Mouse (Mus musculus): ENCODE measurements around the gene Fgfr2. TPM values are rescaled to one million over a fixed set of nuclear protein-coding genes. Genes with fewer than 3 reads are reported as not detected.

Fgfr2 gene
- polyA plus RNA-seq, 1 experiment from 2014 or later: 121 TPM

GRCm38 (mm10) chr7:130178991-130179390 lies 2944.2 kb downstream of the Fgfr2 start:
- 58% methylated on average over 3 of the region's 3 CpGs for WGBS
- H3K36me3 ChIP-seq: peaks cover 48% of the 10 kb centered on the region
- H3K27me3 ChIP-seq: no peaks in the 10 kb centered on the region
- no peak overlapping the region for H3K4me3 ChIP-seq
- H3K9ac ChIP-seq: no peak overlapping the region
- no peak overlapping the region for H3K4me2 ChIP-seq (replicated peaks)
- ATAC-seq (ENCODE audit: insufficient number of reproducible peaks, insufficient read depth, low FRiP score, low TSS enrichment): no peak
- H3K9me3 ChIP-seq: no peaks in the 10 kb centered on the region
- H3K4me1 ChIP-seq: peaks cover 28% of the 10 kb centered on the region
- no peak overlapping the region for H3K27ac ChIP-seq

- peaks cover 17% of the 10 kb centered on the region for H3K4me1 ChIP-seq
- no peaks in the 10 kb centered on the region for H3K27me3 ChIP-seq
- 72% methylated on average over 5 of the region's 5 CpGs for WGBS
- H3K9ac ChIP-seq: no peak overlapping the region
- H3K4me3 ChIP-seq: no peak overlapping the region
- peaks cover 52% of the 10 kb centered on the region for H3K36me3 ChIP-seq
- no peak overlapping the region for H3K27ac ChIP-seq
- H3K9me3 ChIP-seq: no peaks in the 10 kb centered on the region
- no peak for ATAC-seq (ENCODE audit: insufficient number of reproducible peaks, insufficient read depth, low FRiP score, low TSS enrichment)
- no peak overlapping the region for H3K4me2 ChIP-seq (replicated peaks)
These were observed 2946.1 kb downstream of the Fgfr2 start for GRCm38 (mm10) chr7:130177009-130177408.

- no peaks in the 10 kb centered on the region for H3K27me3 ChIP-seq
- H3K9ac ChIP-seq: no peak overlapping the region
- H3K4me1 ChIP-seq: peaks cover 14% of the 10 kb centered on the region
- H3K4me3 ChIP-seq: no peak overlapping the region
- H3K36me3 ChIP-seq: peaks cover 63% of the 10 kb centered on the region
- no peak overlapping the region for H3K4me2 ChIP-seq (replicated peaks)
- 51% methylated on average over 7 of the region's 7 CpGs for WGBS
- H3K27ac ChIP-seq: 0 out of 2 replicates have a peak overlapping the region, but pooled peaks have one; percentile 24
- ATAC-seq (ENCODE audit: insufficient number of reproducible peaks, insufficient read depth, low FRiP score, low TSS enrichment): 0 out of 2 replicates have a peak, but pooled peaks have one; percentile 41
- H3K9me3 ChIP-seq: no peaks in the 10 kb centered on the region
These were observed 2948.6 kb downstream of the Fgfr2 start for GRCm38 (mm10) chr7:130174525-130174924.

GRCm38 (mm10) chr7:130173914-130174313 lies 2949.2 kb downstream of the Fgfr2 start:
- no peaks in the 10 kb centered on the region for H3K9me3 ChIP-seq
- H3K4me3 ChIP-seq: no peak overlapping the region
- ATAC-seq (ENCODE audit: insufficient number of reproducible peaks, insufficient read depth, low FRiP score, low TSS enrichment): no peak
- no peak overlapping the region for H3K4me2 ChIP-seq (replicated peaks)
- peaks cover 65% of the 10 kb centered on the region for H3K36me3 ChIP-seq
- 85% methylated on average over 5 of the region's 5 CpGs for WGBS
- H3K4me1 ChIP-seq: peaks cover 14% of the 10 kb centered on the region
- no peak overlapping the region for H3K9ac ChIP-seq
- 0 out of 2 replicates have a peak overlapping the region, but pooled peaks have one; percentile 24 for H3K27ac ChIP-seq
- no peaks in the 10 kb centered on the region for H3K27me3 ChIP-seq

GRCm38 (mm10) chr7:130170144-130170543 lies 2953.0 kb downstream of the Fgfr2 start:
- no peak overlapping the region for H3K4me2 ChIP-seq (replicated peaks)
- H3K27ac ChIP-seq: 0 out of 2 replicates have a peak overlapping the region, but pooled peaks have one; percentile 9
- peaks cover 16% of the 10 kb centered on the region for H3K4me1 ChIP-seq
- H3K4me3 ChIP-seq: no peak overlapping the region
- H3K9ac ChIP-seq: no peak overlapping the region
- WGBS: 73% methylated on average over 8 of the region's 8 CpGs
- H3K9me3 ChIP-seq: no peaks in the 10 kb centered on the region
- no peaks in the 10 kb centered on the region for H3K27me3 ChIP-seq
- no peak for ATAC-seq (ENCODE audit: insufficient number of reproducible peaks, insufficient read depth, low FRiP score, low TSS enrichment)
- H3K36me3 ChIP-seq: peaks cover 49% of the 10 kb centered on the region

- Histone ChIP-seq H3K9me3 (no peaks in the 10 kb centered on the region), H3K27me3 (no peaks in the 10 kb centered on the region), H3K36me3 (peaks cover 48% of the 10 kb centered on the region), H3K4me3 (no peak overlapping the region), H3K4me2 (replicated peaks) (no peak overlapping the region), H3K4me1 (peaks cover 5% of the 10 kb centered on the region; the same call in 1 of the 2 replicates), H3K9ac (no peak overlapping the region), H3K27ac (peak overlapping the region; percentile 23; the same call in 1 of the 2 replicates)
- no peak for ATAC-seq (ENCODE audit: insufficient number of reproducible peaks, insufficient read depth, low FRiP score, low TSS enrichment)
- 69% methylated on average over 12 of the region's 12 CpGs for WGBS
These were observed 2954.9 kb downstream of the Fgfr2 start for GRCm38 (mm10) chr7:130168296-130168695.

GRCm38 (mm10) chr7:130167261-130167660 lies 2955.9 kb downstream of the Fgfr2 start:
- H3K4me3 ChIP-seq: no peak overlapping the region
- H3K4me2 ChIP-seq (replicated peaks): no peak overlapping the region
- H3K9me3 ChIP-seq: no peaks in the 10 kb centered on the region
- peaks cover 5% of the 10 kb centered on the region; the same call in 1 of the 2 replicates for H3K4me1 ChIP-seq
- H3K36me3 ChIP-seq: peaks cover 48% of the 10 kb centered on the region
- H3K9ac ChIP-seq: no peak overlapping the region
- H3K27ac ChIP-seq: no peak overlapping the region
- WGBS: 77% methylated on average over 5 of the region's 5 CpGs
- ATAC-seq (ENCODE audit: insufficient number of reproducible peaks, insufficient read depth, low FRiP score, low TSS enrichment): no peak
- H3K27me3 ChIP-seq: no peaks in the 10 kb centered on the region

- no peak for ATAC-seq (ENCODE audit: insufficient number of reproducible peaks, insufficient read depth, low FRiP score, low TSS enrichment)
- H3K4me1 ChIP-seq: peaks cover 14% of the 10 kb centered on the region; the same call in 1 of the 2 replicates
These were observed 2957.0 kb downstream of the Fgfr2 start for GRCm38 (mm10) chr7:130166190-130166589.

GRCm38 (mm10) chr7:130165408-130165807 lies 2957.7 kb downstream of the Fgfr2 start:
- Histone ChIP-seq H3K27ac (peak overlapping the region; percentile 54), H3K4me3 (no peak overlapping the region), H3K27me3 (no peaks in the 10 kb centered on the region), H3K4me2 (replicated peaks) (no peak overlapping the region), H3K4me1 (peaks cover 20% of the 10 kb centered on the region; the same call in 1 of the 2 replicates), H3K9me3 (no peaks in the 10 kb centered on the region), H3K9ac (no peak overlapping the region), H3K36me3 (peaks cover 44% of the 10 kb centered on the region)
- 86% methylated on average over 3 of the region's 3 CpGs for WGBS
- no peak for ATAC-seq (ENCODE audit: insufficient number of reproducible peaks, insufficient read depth, low FRiP score, low TSS enrichment)

More at GRCm38 (mm10) chr7:130166190-130166589, 2957.0 kb downstream of the Fgfr2 start:
- Histone ChIP-seq H3K36me3 (peaks cover 48% of the 10 kb centered on the region), H3K9ac (no peak overlapping the region), H3K27ac (peak overlapping the region; percentile 54; the same call in 1 of the 2 replicates), H3K4me3 (no peak overlapping the region), H3K27me3 (no peaks in the 10 kb centered on the region), H3K4me2 (replicated peaks) (no peak overlapping the region), H3K9me3 (no peaks in the 10 kb centered on the region)
- WGBS: 54% methylated on average over 4 of the region's 4 CpGs

GRCm38 (mm10) chr7:130162718-130163117 lies 2960.4 kb downstream of the Fgfr2 start:
- Histone ChIP-seq H3K36me3 (peaks cover 30% of the 10 kb centered on the region), H3K27me3 (no peaks in the 10 kb centered on the region), H3K9me3 (no peaks in the 10 kb centered on the region), H3K4me1 (peaks cover 20% of the 10 kb centered on the region; the same call in 1 of the 2 replicates), H3K4me3 (no peak overlapping the region), H3K27ac (no peak overlapping the region), H3K9ac (no peak overlapping the region), H3K4me2 (replicated peaks) (no peak overlapping the region)
- 91% methylated on average over 6 of the region's 6 CpGs for WGBS
- no peak for ATAC-seq (ENCODE audit: insufficient number of reproducible peaks, insufficient read depth, low FRiP score, low TSS enrichment)

GRCm38 (mm10) chr7:130161581-130161980 lies 2961.6 kb downstream of the Fgfr2 start:
- no peaks in the 10 kb centered on the region for H3K9me3 ChIP-seq
- WGBS: 33% methylated on average over 5 of the region's 5 CpGs
- no peaks in the 10 kb centered on the region for H3K27me3 ChIP-seq
- H3K36me3 ChIP-seq: peaks cover 25% of the 10 kb centered on the region
- H3K4me3 ChIP-seq: no peak overlapping the region
- H3K27ac ChIP-seq: peak overlapping the region; percentile 61; the same call in 1 of the 2 replicates
- ATAC-seq (ENCODE audit: insufficient number of reproducible peaks, insufficient read depth, low FRiP score, low TSS enrichment): no peak
- H3K4me1 ChIP-seq: peaks cover 20% of the 10 kb centered on the region; the same call in 1 of the 2 replicates
- H3K4me2 ChIP-seq (replicated peaks): no peak overlapping the region
- no peak overlapping the region for H3K9ac ChIP-seq

GRCm38 (mm10) chr7:130158845-130159244 lies 2964.3 kb downstream of the Fgfr2 start:
- Histone ChIP-seq H3K27ac (no peak overlapping the region), H3K4me3 (no peak overlapping the region), H3K9ac (no peak overlapping the region), H3K36me3 (peaks cover 20% of the 10 kb centered on the region), H3K4me1 (peaks cover 15% of the 10 kb centered on the region; the same call in 1 of the 2 replicates), H3K9me3 (no peaks in the 10 kb centered on the region), H3K4me2 (replicated peaks) (no peak overlapping the region), H3K27me3 (no peaks in the 10 kb centered on the region)
- 92% methylated on average over 3 of the region's 3 CpGs for WGBS
- ATAC-seq (ENCODE audit: insufficient number of reproducible peaks, insufficient read depth, low FRiP score, low TSS enrichment): no peak

Data from embryonic facial prominence, embryonic 12.5 days (tissue).